Mouse (Mus musculus) CH12.LX (cell line): ENCODE data around the gene Gm21149. TPM values are rescaled to one million over a fixed set of nuclear protein-coding genes. Genes with fewer than 3 reads are reported as not detected.
"Not testable (repeated sequence)": the region's sequence is repeated elsewhere in the genome, so short reads cannot be mapped to it uniquely, and the experiment has no call there.

Experiments used
- DNase-seq: peaks from one replicate; pipeline ENCODE4 v3.0.0-alpha.2; 2013; ENCODE audit errors: extremely low read depth
- H3K27ac ChIP-seq: 2 replicates; pipeline ENCODE4 v1.5.1; 2012; ENCODE audit warnings: low read depth, mild to moderate bottlenecking, control low read depth, moderate library complexity; ENCODE audit not compliant: insufficient read depth
- H3K27me3 ChIP-seq: replicated peaks from 2 replicates; pipeline ENCODE3; 2012; ENCODE audit warnings: inconsistent platforms
- H3K36me3 ChIP-seq, 2 experiments: replicated peaks in 1 of 2; 2 replicates each; pipeline versions ENCODE3 to v1.6.1; 2012; ENCODE audit warnings: inconsistent platforms in 1 of 2, low read length in 1 of 2, mild to moderate bottlenecking in 1 of 2, mixed read lengths in 1 of 2, moderate library complexity in 1 of 2; ENCODE audit not compliant: control insufficient read depth in 1 of 2, insufficient read depth in 1 of 2
- H3K4me1 ChIP-seq, 2 experiments: 2 replicates each; pipeline ENCODE4 v1.6.1; 2012; ENCODE audit warnings: inconsistent platforms in 1 of 2, moderate library complexity in 1 of 2; ENCODE audit not compliant: insufficient read depth in 2 of 2, control insufficient read depth in 1 of 2
- H3K4me2 ChIP-seq: 2 replicates; pipeline ENCODE4 v1.6.1; 2012; ENCODE audit warnings: low read depth, mild to moderate bottlenecking, control low read depth; ENCODE audit not compliant: poor library complexity, insufficient read depth, severe bottlenecking
- H3K4me3 ChIP-seq, 3 experiments: fragments of 150-350 bp in 1 of 3; sonication (generic) in 1 of 3; replicated peaks in 1 of 3; 2 replicates each; pipeline versions ENCODE3 to v1.5.1; 2011 to 2012; ENCODE audit warnings: low read depth in 2 of 3, low read length in 2 of 3, mild to moderate bottlenecking in 2 of 3, moderate library complexity in 2 of 3, control low read depth in 1 of 3, improper control_type of control experiment in 1 of 3, inconsistent platforms in 1 of 3, mixed read lengths in 1 of 3; ENCODE audit not compliant: poor library complexity in 1 of 3
- H3K79me2 ChIP-seq: replicated peaks from 2 replicates; pipeline ENCODE4 v1.6.1; 2012; ENCODE audit warnings: mild to moderate bottlenecking, moderate library complexity; ENCODE audit not compliant: control insufficient read depth, poor library complexity, insufficient read depth, severe bottlenecking; ENCODE audit errors: extremely low read depth
- H3K9ac ChIP-seq: 2 replicates; pipeline ENCODE4 v1.6.1; 2012; ENCODE audit warnings: low read depth, mild to moderate bottlenecking, control low read depth, moderate library complexity; ENCODE audit not compliant: insufficient read depth
- H3K9me3 ChIP-seq: replicated peaks from 2 replicates; pipeline ENCODE3; 2012; ENCODE audit warnings: low read length, inconsistent platforms, mixed read lengths
- CHD1 ChIP-seq: IDR thresholded peaks from 2 replicates; pipeline ENCODE4 v1.6.1; 2012; ENCODE audit warnings: low read depth, low read length, improper control_type of control experiment, inconsistent platforms
- CTCF ChIP-seq, 2 experiments: IDR thresholded peaks in 1 of 2; conservative IDR thresholded peaks in 1 of 2; 2 replicates each; pipeline ENCODE4 v1.5.1; 2011 to 2012; ENCODE audit warnings: low read depth in 2 of 2, low read length in 2 of 2, improper control_type of control experiment in 1 of 2, inconsistent platforms in 1 of 2, mild to moderate bottlenecking in 1 of 2, moderate library complexity in 1 of 2
- GABPA ChIP-seq: IDR thresholded peaks from 2 replicates; pipeline ENCODE4 v1.6.1; 2012; ENCODE audit warnings: low read depth, low read length, improper control_type of control experiment, inconsistent platforms; ENCODE audit not compliant: insufficient replicate concordance
- JUN ChIP-seq: IDR thresholded peaks from 2 replicates; pipeline ENCODE4 v1.6.1; 2011; ENCODE audit warnings: low read depth, mild to moderate bottlenecking, low read length, improper control_type of control experiment, moderate library complexity; ENCODE audit not compliant: insufficient read depth
- JUND ChIP-seq: conservative IDR thresholded peaks from 2 replicates; pipeline ENCODE4 v1.6.1; 2011; ENCODE audit warnings: low read depth, low read length, improper control_type of control experiment
- MYC ChIP-seq: IDR thresholded peaks from 2 replicates; pipeline ENCODE4 v1.6.1; 2011; ENCODE audit warnings: low read depth, mild to moderate bottlenecking, improper control_type of control experiment, low read length
- NELFE ChIP-seq: IDR thresholded peaks from 2 replicates; pipeline ENCODE4 v1.6.1; 2011; ENCODE audit warnings: low read depth, low read length, improper control_type of control experiment
- POLR2AphosphoS2 ChIP-seq: IDR thresholded peaks from 2 replicates; pipeline ENCODE4 v1.6.1; 2011; ENCODE audit warnings: low read depth, low read length, improper control_type of control experiment
- SMC3 ChIP-seq: IDR thresholded peaks from 2 replicates; pipeline ENCODE4 v1.6.1; 2011; ENCODE audit warnings: low read depth, low read length, improper control_type of control experiment
- TCF12 ChIP-seq: IDR thresholded peaks from 2 replicates; pipeline ENCODE4 v1.6.1; 2014; ENCODE audit warnings: low read depth, mild to moderate bottlenecking, inconsistent platforms, low read length, improper control_type of control experiment
- ZMIZ1 ChIP-seq: IDR thresholded peaks from 2 replicates; pipeline ENCODE4 v1.6.1; 2012; ENCODE audit warnings: low read depth, mild to moderate bottlenecking, inconsistent platforms, low read length, improper control_type of control experiment
- ZNF384 ChIP-seq: IDR thresholded peaks from 2 replicates; pipeline ENCODE4 v1.6.1; 2012; ENCODE audit warnings: low read depth, low read length, improper control_type of control experiment, inconsistent platforms
- dilution Hi-C: fragments of 300-500 bp; cut with MboI; formaldehyde crosslinking; loops from 2 replicates; pipeline ENCODE4 v1.14.3; 2020; ENCODE audit warnings: low sequenced_read_pairs; ENCODE audit not compliant: extremely low pct_unique_long_range_greater_than_20kb, extremely low pct_ligation_motif_present
- in situ Hi-C: fragments of 300-500 bp; cut with MboI; formaldehyde crosslinking; loops from 3 replicates; pipeline ENCODE4 v1.14.3; 2019; ENCODE audit warnings: low sequenced_read_pairs, low pct_ligation_motif_present, low pct_unique_long_range_greater_than_20kb, mixed read lengths
- polyA plus RNA-seq: library from polyadenylated mRNA; unstranded; fragments of >175 nt; gene quantifications from 2 replicates; pipeline ENCODE4 v1.2.1, GENCODE M21; 2012; ENCODE audit warnings: low read depth; ENCODE audit not compliant: insufficient read length
- total RNA-seq, 2 experiments: library from RNA; depleted of rRNA; stranded (reverse); fragments of 300-350 nt in 1 of 2; fragments of >200 nt in 1 of 2; gene quantifications; 2 replicates each; pipeline ENCODE4 v1.2.3; 2012 to 2014

The Gm21149 gene
- total and polyA plus RNA-seq, 3 experiments: not detected

GRCm38 (mm10) chr5:15488743-15489142 is 12.4 kb upstream of the Gm21149 start:
- no peak for TF ChIP-seq CTCF (conservative IDR thresholded peaks at IDR 0.05 in 1 of 2, IDR thresholded peaks at IDR 0.05 in 1 of 2; ENCODE audit: low read depth in 2 of 2, low read length in 2 of 2)
- TF ChIP-seq TCF12: no peak
- no peak for TF ChIP-seq ZMIZ1
- TF ChIP-seq NELFE: no peak
- TF ChIP-seq JUND: no peak
- no peak for TF ChIP-seq POLR2AphosphoS2
- TF ChIP-seq MYC: no peak
- TF ChIP-seq GABPA: no peak
- TF ChIP-seq SMC3: no peak
- TF ChIP-seq ZNF384: no peak
- TF ChIP-seq JUN: no peak
- no peak for TF ChIP-seq CHD1
- Histone ChIP-seq H3K27ac (no peak overlapping the region), H3K4me2 (no peak overlapping the region), H3K9me3 (no peaks in the 10 kb centered on the region), H3K27me3 (no peaks in the 10 kb centered on the region), H3K4me1 (no peaks in the 10 kb centered on the region), H3K79me2 (no peaks in the 10 kb centered on the region), H3K4me3 (no peak overlapping the region), H3K9ac (no peak overlapping the region), H3K36me3 (no peaks in the 10 kb centered on the region)
- dilution Hi-C loops: no loop called here
- DNase-seq: no peak
- in situ Hi-C loops: no loop called here

GRCm38 (mm10) chr5:15484616-15485015 is 8.3 kb upstream of the Gm21149 start:
- H3K9ac ChIP-seq, H3K27me3 ChIP-seq, H3K9me3 ChIP-seq, H3K4me1 ChIP-seq, H3K79me2 ChIP-seq, in situ Hi-C loops, H3K4me3 ChIP-seq, H3K36me3 ChIP-seq, DNase-seq, dilution Hi-C loops, H3K4me2 ChIP-seq, H3K27ac ChIP-seq: not testable (repeated sequence)
- TF ChIP-seq CTCF (conservative IDR thresholded peaks at IDR 0.05 in 1 of 2, IDR thresholded peaks at IDR 0.05 in 1 of 2; ENCODE audit: low read depth in 2 of 2, low read length in 2 of 2): peak; percentile 7 to 29; a peak in 2 of 4 replicates

GRCm38 (mm10) chr5:15483576-15483975 is 7.3 kb upstream of the Gm21149 start:
- H3K27me3 ChIP-seq, H3K36me3 ChIP-seq, in situ Hi-C loops, H3K4me2 ChIP-seq, H3K9ac ChIP-seq, H3K4me3 ChIP-seq, dilution Hi-C loops, DNase-seq, H3K27ac ChIP-seq, H3K9me3 ChIP-seq, H3K79me2 ChIP-seq, H3K4me1 ChIP-seq: not testable (repeated sequence)

GRCm38 (mm10) chr5:15482815-15483214 is 6.5 kb upstream of the Gm21149 start:
- H3K27ac ChIP-seq, H3K79me2 ChIP-seq, H3K4me2 ChIP-seq, H3K9me3 ChIP-seq, in situ Hi-C loops, DNase-seq, H3K4me3 ChIP-seq, H3K4me1 ChIP-seq, H3K9ac ChIP-seq, dilution Hi-C loops, H3K36me3 ChIP-seq, H3K27me3 ChIP-seq: not testable (repeated sequence)

- H3K9ac ChIP-seq, H3K4me3 ChIP-seq, H3K36me3 ChIP-seq, dilution Hi-C loops, H3K27ac ChIP-seq, H3K27me3 ChIP-seq, DNase-seq, H3K79me2 ChIP-seq, in situ Hi-C loops, H3K4me1 ChIP-seq, H3K4me2 ChIP-seq, H3K9me3 ChIP-seq: not testable (repeated sequence)
Observed at GRCm38 (mm10) chr5:15470141-15470540, 6.2 kb downstream of the Gm21149 start.
